Mouse (Mus musculus) lung, adult 2 months (tissue): ENCODE data around the gene Zfp72. TPM values are rescaled to one million over a fixed set of nuclear protein-coding genes. Genes with fewer than 3 reads are reported as not detected.

Experiments used
- DNase-seq: peaks from one replicate; pipeline ENCODE4 v3.0.0; 2022
- H3K4me1 ChIP-seq: fragments of 200-500 bp; 2 replicates; pipeline ENCODE4 v1.6.1; 2011; ENCODE audit warnings: low read length; ENCODE audit not compliant: control insufficient read depth, insufficient read depth
- H3K4me3 ChIP-seq: fragments of 200-500 bp; replicated peaks from 2 replicates; pipeline ENCODE3; 2011; ENCODE audit warnings: low read depth, mild to moderate bottlenecking, control low read depth, low read length; ENCODE audit errors: extremely low read depth
- CTCF ChIP-seq: fragments of 200-500 bp; IDR thresholded peaks from 2 replicates; pipeline ENCODE4 v1.5.1; 2011; ENCODE audit warnings: mild to moderate bottlenecking, low read length, control low read depth; ENCODE audit not compliant: insufficient read depth
- POLR2A ChIP-seq: fragments of 200-500 bp; IDR thresholded peaks from 2 replicates; pipeline ENCODE4 v1.6.1; 2011; ENCODE audit warnings: low read depth, mild to moderate bottlenecking, control low read depth, low read length, borderline replicate concordance; ENCODE audit errors: extremely low read depth
- WGBS: fragments of 180-500 bp; shearing (Covaris S2); methylation state at CpG from one replicate; pipeline ENCODE4 v1.1.7; 2018; 5-methylcytosine and 5-hydroxymethylcytosine counted together
- polyA plus RNA-seq: library from polyadenylated mRNA; depleted of rRNA; stranded (reverse); fragments of >200 nt; gene quantifications from 2 replicates; pipeline ENCODE4 v1.2.3, GENCODE M21; 2012; rRNA removed

The Zfp72 gene
- polyA plus RNA-seq, result 0.19 and 0.39 TPM in 2 replicates

- peak; percentile 73 for DNase-seq
- WGBS, result 2% methylated on average over 14 of the region's 14 CpGs
- H3K4me3 ChIP-seq, result peak within 1 kb of the TSS; percentile 65
- no peak for TF ChIP-seq CTCF
- peak; percentile 35; the same call in 1 of the 2 replicates for TF ChIP-seq POLR2A
- no peaks in the 10 kb centered on the region for H3K4me1 ChIP-seq
These were observed at the start of gene Zfp72 for GRCm38 (mm10) chr13:74390371-74390990. Gene Zfp72 (minus strand): TSS chr13:74390836.

GRCm38 (mm10) chr13:74439895-74440294 lies 49.3 kb upstream of the Zfp72 start:
- no peak for DNase-seq
- Histone ChIP-seq H3K4me1 (no peaks in the 10 kb centered on the region), H3K4me3 (no peak overlapping the region)
- WGBS, result 30% methylated on average over 19 of the region's 19 CpGs
- TF ChIP-seq POLR2A, result no peak
- no peak for TF ChIP-seq CTCF

GRCm38 (mm10) chr13:74399298-74399839 lies 8.7 kb upstream of the Zfp72 start, which contains the start of gene Ftl1-ps1:
Gene Ftl1-ps1 (plus strand): TSS chr13:74399694.
- H3K4me1 ChIP-seq, result no peaks in the 10 kb centered on the region
- no peak within 1 kb of the TSS for H3K4me3 ChIP-seq
- 17% methylated on average over 11 of the region's 11 CpGs for WGBS
- TF ChIP-seq CTCF (no peak), POLR2A (no peak)
- DNase-seq, result no peak

GRCm38 (mm10) chr13:74391156-74391555 lies 520 bp upstream of the Zfp72 start:
- DNase-seq, result no peak
- WGBS, result 61% methylated on average over 2 of the region's 2 CpGs
- Histone ChIP-seq H3K4me3 (no peak overlapping the region), H3K4me1 (no peaks in the 10 kb centered on the region)
- TF ChIP-seq CTCF (no peak), POLR2A (no peak)

GRCm38 (mm10) chr13:74389730-74390129 lies 906 bp downstream of the Zfp72 start:
- Histone ChIP-seq H3K4me3 (no peak overlapping the region), H3K4me1 (no peaks in the 10 kb centered on the region)
- no peak for TF ChIP-seq CTCF
- DNase-seq, result no peak
- WGBS, result 55% methylated on average over 6 of the region's 6 CpGs

GRCm38 (mm10) chr13:74382289-74382688 lies 8.3 kb downstream of the Zfp72 start:
- no peak for DNase-seq
- no peak for TF ChIP-seq POLR2A
- no peak for TF ChIP-seq CTCF
- Histone ChIP-seq H3K4me3 (no peak overlapping the region), H3K4me1 (no peaks in the 10 kb centered on the region)
- WGBS, result 63% methylated on average over 3 of the region's 3 CpGs

- Histone ChIP-seq H3K4me3 (no peak overlapping the region), H3K4me1 (no peaks in the 10 kb centered on the region)
- TF ChIP-seq CTCF (no peak), POLR2A (no peak)
- 74% methylated on average over 10 of the region's 10 CpGs for WGBS
- no peak for DNase-seq
These were observed 8.9 kb downstream of the Zfp72 start for GRCm38 (mm10) chr13:74381533-74382276.

- 0 out of 2 replicates have a peak, but pooled peaks cover 4% of the 10 kb centered on the region for H3K4me1 ChIP-seq
- 30% methylated on average over 8 of the region's 8 CpGs for WGBS
- DNase-seq, result no peak
- no peak within 1 kb of the TSS for H3K4me3 ChIP-seq
- no peak for TF ChIP-seq CTCF
- TF ChIP-seq POLR2A, result no peak
These were observed 26.8 kb downstream of the Zfp72 start, which contains the start of gene Lrrc14b for GRCm38 (mm10) chr13:74363859-74364235. Gene Lrrc14b (minus strand): TSS chr13:74364005.

GRCm38 (mm10) chr13:74363176-74363858 lies 27.3 kb downstream of the Zfp72 start:
- TF ChIP-seq POLR2A (no peak), CTCF (no peak)
- Histone ChIP-seq H3K4me3 (no peak overlapping the region), H3K4me1 (0 out of 2 replicates have a peak, but pooled peaks cover 4% of the 10 kb centered on the region)
- WGBS, result 79% methylated on average over 13 of the region's 13 CpGs
- DNase-seq, result no peak

GRCm38 (mm10) chr13:74362218-74362617 lies 28.4 kb downstream of the Zfp72 start:
- DNase-seq, result no peak
- no peak for TF ChIP-seq POLR2A
- no peak for TF ChIP-seq CTCF
- Histone ChIP-seq H3K4me3 (no peak overlapping the region), H3K4me1 (0 out of 2 replicates have a peak, but pooled peaks cover 4% of the 10 kb centered on the region)
- 55% methylated on average over 2 of the region's 2 CpGs for WGBS
